Mouse (Mus musculus) retina, postnatal 7 days (tissue): ENCODE data around the gene Rrp36.

ENCODE experiments used
- DNase-seq: peaks from one replicate; pipeline ENCODE4 v3.0.0-alpha.2; 2012; ENCODE audit warnings: low read depth, low spot score

The Rrp36 gene

DNA sequence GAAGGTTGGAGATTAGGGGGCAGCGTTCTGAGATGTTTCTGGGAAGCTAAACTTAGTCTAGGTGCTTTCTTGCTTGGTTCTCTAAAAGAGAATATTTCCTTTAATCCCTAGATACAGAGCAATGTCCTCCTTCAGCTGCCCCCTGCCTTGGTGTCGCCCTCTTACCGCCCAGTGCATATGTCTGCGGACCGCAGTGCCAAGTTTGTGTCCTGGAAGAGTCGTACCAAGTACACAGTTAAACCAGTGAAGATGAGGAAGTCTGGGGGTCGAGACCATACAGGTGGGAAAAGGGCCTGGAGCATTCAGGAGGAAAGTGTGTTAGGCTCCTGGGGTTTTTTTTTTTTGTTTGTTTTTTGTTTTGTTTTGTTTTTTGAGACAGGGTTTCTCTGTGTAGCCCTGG lies 26.9 kb downstream of the Rrp36 start:
- DNase-seq, result no peak

- DNase-seq, result no peak
These were observed 27.9 kb downstream of the Rrp36 start for GRCm38 (mm10) chr17:46646322-46646662.

DNA sequence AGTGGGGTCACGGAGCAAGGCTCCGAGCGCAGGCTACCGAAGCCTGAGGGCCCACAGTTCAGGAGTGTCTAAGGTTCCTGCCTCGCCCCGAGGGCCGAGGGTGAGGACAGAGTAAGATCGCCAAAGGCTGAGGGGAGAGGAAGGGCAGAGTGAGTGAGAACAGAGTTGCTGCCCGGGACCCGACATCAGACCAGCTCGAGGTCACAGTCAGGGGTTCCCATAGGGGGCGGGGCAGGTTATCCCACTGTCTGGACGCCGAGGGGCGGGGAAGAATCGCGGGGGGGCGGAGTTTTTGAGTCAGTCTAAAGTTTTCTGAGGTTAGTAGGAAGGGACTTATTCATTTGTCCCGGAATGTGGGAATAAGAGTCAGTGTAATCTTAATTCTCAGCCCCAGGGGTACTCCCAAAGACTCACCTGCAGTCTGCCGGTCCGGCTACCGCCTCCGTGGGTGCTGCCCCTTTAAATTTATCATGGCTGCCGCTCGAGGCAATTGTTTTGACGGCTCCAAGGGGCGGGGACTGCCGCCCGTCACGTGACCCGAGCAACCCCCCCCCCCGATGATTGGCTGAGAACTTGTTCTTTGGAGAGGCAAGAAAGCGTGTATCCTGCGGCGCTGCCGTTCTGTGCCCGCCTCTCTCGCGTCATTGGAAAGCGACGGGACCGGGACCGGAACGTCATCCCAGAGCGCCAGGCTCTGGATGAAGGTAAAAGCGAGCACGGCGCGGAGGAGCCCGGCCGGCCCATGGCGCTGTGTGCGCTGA lies 28.4 kb downstream of the Rrp36 start, which contains the start of the genes Klc4 and Mrpl2:
TSS of gene Klc4 (minus strand) at position 462 of the 761 bp plus-strand sequence.
TSS of gene Mrpl2 (plus strand) at position 669 of the 761 bp plus-strand sequence.
- peak; percentile 98 for DNase-seq

- no peak for DNase-seq
These were observed 29.2 kb downstream of the Rrp36 start for GRCm38 (mm10) chr17:46644916-46645475.

DNA sequence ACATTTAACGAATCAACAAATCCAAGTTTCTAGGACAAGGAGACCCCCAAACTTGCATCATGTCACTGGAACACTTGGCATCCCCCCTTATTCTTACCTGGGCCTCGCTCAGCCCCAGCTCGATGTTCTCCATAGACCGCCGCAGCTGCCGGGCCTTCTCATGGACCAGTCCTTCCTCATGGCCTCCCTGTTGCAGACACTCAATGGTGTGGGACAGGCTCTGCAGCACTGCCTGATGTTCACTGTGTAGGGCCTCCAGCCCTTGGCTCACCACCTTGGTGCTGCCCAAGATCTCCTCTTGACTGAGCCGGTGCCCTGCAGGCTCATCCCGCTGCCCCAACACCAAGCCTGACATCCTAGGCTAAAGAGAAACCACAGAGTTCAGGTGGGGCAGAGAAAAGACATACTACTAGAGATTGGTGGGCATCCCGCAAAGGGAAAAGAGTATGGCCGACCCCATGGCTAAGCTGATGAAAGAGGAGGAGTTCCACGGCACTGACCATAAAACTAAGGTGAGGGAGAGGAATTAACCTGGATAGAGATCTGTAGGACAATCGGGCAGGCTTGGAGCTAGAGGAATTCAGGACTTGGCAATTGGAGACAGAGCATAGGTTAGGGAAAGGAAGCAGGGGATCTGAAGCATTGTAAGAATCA lies 29.9 kb downstream of the Rrp36 start:
- no peak for DNase-seq

DNA sequence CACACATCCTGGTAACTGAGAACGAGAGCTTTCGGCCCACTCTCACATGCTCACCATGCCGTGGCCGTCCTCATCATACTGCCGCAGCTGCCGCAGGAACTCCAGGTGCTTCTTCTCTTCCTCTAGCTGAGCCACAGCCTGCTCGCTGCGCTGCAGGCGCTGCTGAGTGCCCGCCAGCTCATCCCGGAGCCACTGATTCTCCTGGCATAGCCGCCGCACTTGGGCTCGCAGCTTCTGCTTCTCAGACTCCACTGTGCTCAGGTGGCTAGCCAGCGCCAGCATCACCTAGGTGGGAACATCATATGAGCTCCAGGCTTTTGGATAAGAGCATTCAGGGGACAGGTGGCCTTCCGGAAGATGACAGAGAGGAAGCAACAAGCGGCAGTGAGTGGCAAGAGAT lies 32.1 kb downstream of the Rrp36 start:
- no peak for DNase-seq

DNA sequence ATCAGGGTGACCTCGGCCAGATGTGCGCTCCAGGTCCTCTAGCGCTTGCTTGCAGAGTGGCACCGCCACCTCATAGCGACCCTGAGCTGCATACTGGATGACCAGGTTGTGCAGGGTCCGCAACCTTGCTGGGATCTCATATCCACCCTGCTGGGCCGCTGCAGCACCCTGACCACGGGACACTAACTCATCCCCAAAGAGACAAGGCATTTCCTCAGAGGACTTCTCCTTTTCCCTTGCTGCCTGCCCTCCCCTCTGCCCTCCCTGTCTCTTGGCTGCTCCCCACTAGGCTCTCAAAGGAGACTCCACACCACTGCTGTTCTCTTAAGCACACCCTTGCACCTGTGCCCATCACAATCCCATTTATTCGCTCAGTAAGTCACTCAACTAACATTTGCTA lies 34.2 kb downstream of the Rrp36 start:
- DNase-seq, result no peak

DNA sequence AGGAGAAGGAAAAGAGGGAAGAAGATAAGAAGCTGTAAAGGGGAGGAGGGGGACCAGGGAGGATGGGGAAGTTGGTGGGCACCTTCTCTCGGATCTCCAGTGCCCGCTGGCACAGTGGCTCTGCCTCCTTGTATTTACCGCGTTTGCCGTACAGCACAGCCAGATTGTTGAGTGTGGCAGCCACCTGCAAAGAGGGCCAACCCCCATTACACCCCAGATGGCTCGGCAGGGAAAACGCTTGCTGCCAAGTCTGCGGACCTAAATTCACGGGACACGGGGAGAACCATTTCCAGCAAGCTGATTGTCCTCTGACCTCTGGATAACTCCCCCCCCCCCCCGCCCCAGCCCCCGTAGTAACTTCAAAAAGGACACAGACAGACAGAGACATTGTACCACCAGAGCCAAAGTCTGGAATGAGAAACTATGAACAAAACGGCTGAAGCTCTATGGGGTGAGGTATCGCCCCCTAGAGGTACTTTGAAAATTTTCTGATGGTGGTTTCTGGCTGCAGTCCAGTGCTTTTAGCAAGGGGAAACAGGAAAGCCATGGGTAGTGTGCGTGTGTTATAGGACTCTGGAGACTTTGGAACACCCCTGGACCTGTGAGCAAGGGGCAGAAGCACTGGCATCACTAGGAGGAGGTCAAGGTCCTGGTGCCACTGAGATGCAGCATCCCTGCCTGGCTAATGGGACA lies 37.2 kb downstream of the Rrp36 start:
- DNase-seq, result peak; percentile 60

GRCm38 (mm10) chr17:46629685-46630441 lies 44.3 kb downstream of the Rrp36 start:
- no peak for DNase-seq

GRCm38 (mm10) chr17:46628791-46629684 lies 45.1 kb downstream of the Rrp36 start, which contains the start of gene Ptk7:
Gene Ptk7, minus strand, starts transcription at chr17:46629504.
- DNase-seq, result peak; percentile 57

- no peak for DNase-seq
These were observed 45.7 kb downstream of the Rrp36 start for GRCm38 (mm10) chr17:46628471-46628790.

DNA sequence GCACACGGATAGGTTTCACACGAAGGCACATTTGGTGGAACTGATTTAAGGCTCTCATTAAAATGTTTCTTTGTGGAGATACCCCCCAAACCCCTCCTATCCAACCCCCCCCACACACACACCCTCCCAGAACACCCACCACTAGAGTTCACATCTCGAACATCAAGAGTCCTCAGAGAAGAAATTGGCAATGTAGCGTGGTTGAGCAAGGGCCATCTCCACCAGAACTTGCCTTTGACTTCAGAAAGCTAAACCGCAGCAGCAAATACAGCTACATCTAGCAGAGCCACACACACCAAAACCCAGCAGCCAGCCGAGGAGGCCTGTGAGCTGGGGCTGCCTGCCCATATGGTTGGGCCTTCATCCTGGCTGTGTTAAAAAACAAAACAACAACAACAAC lies 46.7 kb downstream of the Rrp36 start:
- no peak for DNase-seq

DNA sequence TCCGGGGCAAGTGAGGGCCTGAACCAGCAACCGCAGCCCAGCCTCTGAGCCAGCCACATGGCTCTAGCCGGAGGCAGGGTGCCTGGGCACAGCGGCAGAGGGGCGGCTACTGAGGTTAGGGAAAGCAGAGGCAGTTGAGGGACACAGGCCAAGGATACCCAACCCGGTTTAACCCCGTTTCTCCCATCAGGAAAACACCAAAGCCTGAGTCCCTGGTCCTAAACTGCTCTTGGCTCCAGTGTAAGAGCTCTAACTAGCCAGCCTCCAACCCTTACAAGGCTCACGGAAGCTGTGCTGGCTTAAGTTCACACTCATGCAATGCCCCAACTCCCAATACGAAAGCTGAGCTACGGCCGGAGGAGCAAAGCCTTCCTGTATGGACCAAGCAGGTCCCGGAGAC lies 49.6 kb downstream of the Rrp36 start:
- no peak for DNase-seq

DNA sequence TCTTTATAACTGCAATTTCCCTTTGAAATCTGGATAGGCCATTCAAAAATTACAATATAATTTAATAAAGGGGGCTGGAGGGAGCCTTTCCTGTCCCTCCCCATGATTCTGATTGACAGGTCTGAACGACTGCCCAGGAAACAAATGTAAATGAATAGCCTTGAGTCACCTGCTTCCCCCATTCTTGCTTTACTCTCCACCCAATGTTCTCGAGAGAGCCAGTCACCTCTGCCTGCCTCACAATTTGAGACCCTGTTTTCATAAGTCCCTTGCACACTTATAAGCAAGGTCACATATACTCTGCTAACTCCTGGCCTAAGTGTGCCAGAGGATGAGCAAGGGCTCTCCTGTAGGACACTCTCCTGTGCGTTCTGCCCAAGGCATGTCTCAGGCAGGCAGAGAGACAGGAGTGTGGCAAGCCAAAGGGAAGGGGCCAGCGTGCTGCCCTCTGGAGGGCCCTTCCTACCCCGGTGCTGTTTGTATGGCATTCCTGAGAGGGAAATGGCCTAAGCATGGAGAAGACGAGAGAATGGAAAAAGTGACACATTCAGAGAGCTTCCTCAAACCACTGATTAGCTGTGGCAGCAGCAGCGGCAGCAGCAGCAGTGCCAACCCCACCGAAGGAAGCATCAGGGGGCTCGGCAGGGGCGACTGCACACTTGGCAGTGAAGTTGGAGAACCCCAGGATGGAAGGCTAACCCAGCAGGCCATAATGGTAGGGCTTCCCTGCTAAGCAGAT lies 50.2 kb downstream of the Rrp36 start:
- DNase-seq, result no peak

DNA sequence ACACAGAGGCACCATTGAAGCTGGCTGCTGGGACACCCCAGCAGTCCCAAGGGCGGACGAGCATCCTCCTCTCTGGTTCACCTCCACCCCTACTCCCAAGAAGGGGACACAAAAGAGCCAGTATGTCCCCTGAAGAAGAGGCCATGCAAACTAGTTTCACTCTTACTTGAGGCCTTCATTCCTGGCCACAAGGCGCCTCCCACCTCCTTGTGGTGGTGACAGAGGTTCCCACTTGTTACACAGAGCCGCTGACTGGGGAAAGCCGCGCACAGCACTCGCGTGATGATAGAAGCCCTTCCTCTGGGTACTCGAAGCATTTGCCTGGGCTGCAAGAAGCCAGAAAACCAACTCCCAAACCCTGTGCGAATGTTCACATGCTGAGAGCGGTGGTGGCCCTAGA lies 51.9 kb downstream of the Rrp36 start:
- DNase-seq, result no peak

GRCm38 (mm10) chr17:46621324-46621723 lies 52.8 kb downstream of the Rrp36 start:
- no peak for DNase-seq

GRCm38 (mm10) chr17:46619683-46620357 lies 54.3 kb downstream of the Rrp36 start:
- DNase-seq, result no peak

DNA sequence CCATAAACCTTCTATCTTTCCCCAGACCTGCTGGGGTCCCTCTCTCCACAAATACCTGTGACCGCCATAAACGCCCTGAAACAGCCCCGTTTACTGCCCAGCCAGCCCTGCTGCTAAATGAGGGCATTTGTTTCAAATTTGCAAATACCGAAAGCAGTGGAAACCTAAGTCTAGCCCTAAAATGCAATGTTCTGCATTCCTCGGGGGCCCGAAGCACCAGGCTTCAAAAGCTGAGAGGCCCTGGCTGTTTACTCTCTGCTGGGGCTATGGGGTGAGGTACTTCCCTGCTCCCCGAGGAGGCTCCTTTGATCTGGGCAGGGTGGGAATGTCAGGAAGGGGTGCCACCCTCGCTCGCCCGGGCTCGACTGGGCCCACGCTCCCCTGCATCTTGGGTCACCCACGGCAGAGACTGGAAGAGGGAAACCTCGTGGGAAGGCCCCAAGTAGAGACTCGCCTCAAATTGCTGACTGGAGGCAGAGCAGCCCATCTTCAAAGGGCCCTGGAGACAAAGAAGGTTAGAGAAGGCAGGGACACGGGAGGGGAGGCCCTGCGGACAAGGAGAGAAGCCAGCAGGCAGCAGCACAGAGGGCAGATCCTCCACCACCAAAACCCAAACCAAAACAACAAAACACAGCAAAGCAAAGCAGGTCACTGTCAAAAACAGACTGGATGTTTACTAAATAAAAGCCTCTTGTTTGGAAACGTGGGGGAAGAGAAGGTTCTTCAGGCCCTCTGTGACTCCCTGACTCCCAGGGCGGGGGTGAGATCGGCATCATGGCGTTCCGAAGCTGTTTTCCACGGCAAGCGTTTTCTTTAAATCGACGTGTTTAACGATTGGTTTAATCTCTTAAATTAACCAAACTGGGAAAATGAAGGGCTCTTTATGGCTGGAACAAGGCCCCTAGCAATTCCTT lies 55.1 kb downstream of the Rrp36 start:
- DNase-seq, result no peak
